Mouse (Mus musculus) left cerebral cortex, postnatal 14 days (tissue): ENCODE measurements around the gene Prkce. TPM values are rescaled to one million over a fixed set of nuclear protein-coding genes. Genes with fewer than 3 reads are reported as not detected.

Experiments
- DNase-seq, 2 experiments: peaks; one replicate each; pipeline ENCODE4 v3.0.0; 2021 to 2022; ENCODE audit warnings: low spot score in 2 of 2, mixed read lengths in 1 of 2
- intact Hi-C: fragments of 180-260 bp; cut with DNase I; formaldehyde crosslinking; loops from one replicate; pipeline ENCODE4 v1.15.1; 2025
- total RNA-seq, 2 experiments: library from RNA; stranded (reverse); gene quantifications; 2 replicates each; pipeline ENCODE4 v1.2.3; 2021

The Prkce gene
- total RNA-seq, 2 experiments from 2014 or later, result 248 to 271 TPM

DNA sequence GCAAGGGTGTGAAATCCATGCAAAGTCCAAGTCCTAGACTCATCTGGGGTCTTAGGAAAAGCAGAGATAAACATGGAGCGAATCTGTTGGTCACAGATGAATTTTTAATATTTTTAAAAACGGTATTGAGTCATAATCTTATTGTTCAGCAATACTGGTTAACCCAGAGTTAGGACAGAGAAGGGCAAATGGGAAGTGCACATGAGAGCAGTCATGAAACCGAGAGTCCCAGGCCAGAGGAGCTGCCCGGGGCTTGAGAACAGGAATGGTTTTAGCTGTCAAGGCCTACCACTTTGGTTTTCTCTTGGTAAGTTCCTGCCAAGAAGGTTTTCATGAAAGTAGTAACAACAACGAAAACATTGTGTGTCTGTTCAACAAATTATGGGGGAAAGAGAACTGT is 76.8 kb downstream of the Prkce start:
- no peak for DNase-seq
- intact Hi-C loops, result no loop called here

DNA sequence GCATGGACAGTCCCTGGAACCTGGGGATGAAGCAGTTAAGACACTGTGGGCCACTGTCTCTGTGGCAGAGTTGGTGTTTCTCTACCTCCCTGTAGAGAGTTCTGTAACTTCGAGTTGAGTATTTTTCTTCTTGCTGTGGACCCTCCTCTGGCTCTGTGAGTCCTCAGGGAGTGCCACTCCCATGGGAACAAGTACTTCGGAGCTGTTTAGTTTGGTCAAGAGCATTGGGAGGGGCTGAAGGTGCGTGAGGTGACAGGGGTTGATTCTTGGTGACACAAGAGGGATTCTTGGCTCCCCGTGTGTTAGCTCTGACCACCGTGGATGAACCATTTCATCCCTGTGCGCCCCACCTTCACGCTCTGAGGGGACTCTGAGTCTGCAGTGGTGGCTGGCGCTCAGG is 81.2 kb downstream of the Prkce start:
- DNase-seq, result no peak

DNA sequence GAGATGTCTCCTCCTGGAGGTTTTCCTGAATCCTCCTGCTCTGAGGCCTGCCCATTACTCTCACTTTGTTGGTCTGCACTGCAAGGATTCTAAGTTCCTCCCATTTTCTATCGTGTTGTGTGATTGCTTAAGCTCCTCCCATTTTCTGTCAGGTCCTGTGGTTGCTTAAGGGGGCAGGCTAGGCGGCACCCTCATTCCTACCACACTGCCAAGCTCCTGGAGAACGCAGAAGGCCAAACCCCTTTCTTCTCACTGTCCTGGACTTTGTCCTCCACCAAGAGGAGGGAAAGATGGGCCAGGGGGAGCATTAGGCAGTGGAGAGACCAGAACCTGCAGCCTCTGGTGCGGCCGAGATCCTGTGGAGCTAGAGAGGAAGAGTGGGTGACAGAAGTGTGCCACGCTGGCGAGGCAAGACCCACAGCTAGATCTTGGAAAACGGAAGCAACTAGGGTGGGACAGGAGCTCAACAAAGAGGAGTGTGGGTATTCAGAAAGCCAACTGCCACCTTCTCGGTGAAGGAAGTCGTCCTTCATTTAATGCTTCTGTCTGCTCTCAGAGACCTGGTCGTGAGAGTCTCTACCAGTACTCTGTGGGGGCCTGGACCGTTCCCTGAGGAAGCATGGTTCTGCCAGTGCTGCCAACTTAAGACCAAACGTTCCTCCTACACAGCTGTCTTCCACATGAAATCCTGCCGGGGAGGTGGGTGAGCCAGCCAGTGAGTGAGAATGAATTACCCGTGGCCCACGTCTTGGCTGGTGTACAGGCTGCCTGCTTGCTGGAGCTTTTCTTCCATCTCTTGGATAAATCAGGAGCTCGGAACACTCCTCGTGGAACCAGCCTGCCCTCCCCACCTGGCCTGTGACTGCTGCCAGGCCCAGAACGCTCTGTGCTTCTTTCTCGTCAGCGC is 82.2 kb downstream of the Prkce start:
- DNase-seq, result peak; percentile 88 to 95
- intact Hi-C loops, result loop anchor here (5.0 kb wide), 1 partner anchor 82 kb away; the partner anchor contains the start of gene Prkce

More for the DNA sequence above, 81.2 kb downstream of the Prkce start:
- intact Hi-C loops, result no loop called here

DNA sequence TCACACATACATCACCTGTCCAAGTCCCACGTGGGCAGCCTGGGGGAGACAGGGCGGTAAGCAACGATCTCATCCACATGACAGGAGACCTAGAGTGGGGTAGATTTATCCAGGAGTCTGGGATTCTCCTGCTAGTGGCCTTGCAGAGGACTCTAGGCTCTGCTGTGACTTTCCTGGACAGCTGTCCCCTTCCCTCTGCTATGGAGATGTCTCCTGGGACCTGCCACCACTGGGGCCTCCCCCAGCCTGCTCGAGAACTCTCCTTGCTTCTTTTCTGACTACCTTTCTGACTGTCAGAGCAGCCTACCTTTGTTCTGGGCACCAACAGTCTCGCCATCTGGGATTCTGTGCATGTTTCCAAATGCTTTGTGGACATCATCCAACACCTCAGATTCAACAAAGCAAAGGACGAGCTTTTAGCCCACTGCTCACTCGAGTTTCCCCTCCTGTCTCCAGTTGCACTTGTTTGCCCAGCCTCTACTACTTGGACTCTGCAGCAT is 82.9 kb downstream of the Prkce start:
- intact Hi-C loops, result loop anchor here (5.0 kb wide), 1 partner anchor 83 kb away; the partner anchor contains the start of gene Prkce
- peak in 1 of 2 experiments; percentile 37 for DNase-seq

DNA sequence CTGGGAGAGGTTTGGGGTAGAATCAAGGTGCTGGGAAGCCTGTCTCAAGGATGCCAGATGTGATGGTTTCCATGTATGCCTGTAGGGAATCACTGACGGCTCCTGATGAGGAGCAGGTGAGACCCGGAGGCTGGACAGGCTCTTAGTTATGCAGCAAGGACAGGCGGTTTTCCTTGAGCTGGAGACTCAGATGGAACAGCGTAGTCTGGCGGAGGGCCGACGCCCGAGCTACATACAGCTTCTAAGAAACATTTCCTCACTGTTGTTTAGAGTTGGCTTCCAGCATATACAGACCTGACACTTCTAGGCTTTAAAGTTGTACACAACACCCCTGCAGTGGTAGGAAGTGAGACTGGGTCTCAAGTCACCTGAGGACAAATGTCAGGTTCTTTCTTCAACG is 86.3 kb downstream of the Prkce start:
- intact Hi-C loops, result loop anchor here (5.0 kb wide), 1 partner anchor 87 kb away; the partner anchor contains the start of gene Prkce
- no peak for DNase-seq

DNA sequence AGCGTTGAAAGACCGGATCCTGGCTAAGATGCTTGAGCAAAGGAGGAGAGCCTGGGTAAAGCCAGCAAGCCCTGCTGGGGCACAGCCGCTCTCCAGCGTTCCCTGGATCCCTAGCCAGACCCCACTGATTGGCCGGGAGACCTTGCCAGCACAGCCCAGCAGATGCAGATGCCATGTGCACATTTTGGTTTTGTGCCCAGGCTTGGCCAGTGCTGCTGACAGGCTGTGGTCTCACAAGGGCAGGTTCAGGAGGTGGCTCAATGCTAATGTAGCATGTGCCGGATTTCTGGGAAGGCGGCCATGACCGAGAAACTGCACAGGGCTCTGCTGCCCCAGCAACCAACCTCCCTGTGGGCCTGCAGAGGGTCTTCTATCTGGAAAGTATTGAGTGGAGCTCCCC is 86.7 kb downstream of the Prkce start:
- DNase-seq, result peak; percentile 75 to 76
- intact Hi-C loops, result loop anchor here (5.0 kb wide), 1 partner anchor 87 kb away; the partner anchor contains the start of gene Prkce

DNA sequence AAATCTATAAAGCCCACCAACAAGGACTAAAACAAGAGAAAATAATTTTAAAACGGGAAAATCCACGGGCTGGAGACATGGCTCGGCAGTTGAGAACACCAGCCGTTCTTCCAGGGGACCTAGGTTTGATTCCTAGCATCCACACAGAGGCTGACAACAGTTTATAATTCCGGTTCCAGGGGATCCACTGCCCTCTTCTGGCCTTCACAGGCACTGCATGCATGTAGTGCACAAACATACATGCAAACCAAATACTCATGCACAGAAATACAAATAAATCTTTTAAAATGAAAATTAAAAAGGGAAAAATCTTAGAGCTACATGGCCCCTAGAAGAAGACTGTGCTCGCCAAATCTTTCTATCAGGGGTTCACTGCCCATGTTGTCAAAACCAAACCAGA is 87.4 kb downstream of the Prkce start:
- intact Hi-C loops, result loop anchor here (5.0 kb wide), 1 partner anchor 88 kb away; the partner anchor contains the start of gene Prkce
- DNase-seq, result no peak

DNA sequence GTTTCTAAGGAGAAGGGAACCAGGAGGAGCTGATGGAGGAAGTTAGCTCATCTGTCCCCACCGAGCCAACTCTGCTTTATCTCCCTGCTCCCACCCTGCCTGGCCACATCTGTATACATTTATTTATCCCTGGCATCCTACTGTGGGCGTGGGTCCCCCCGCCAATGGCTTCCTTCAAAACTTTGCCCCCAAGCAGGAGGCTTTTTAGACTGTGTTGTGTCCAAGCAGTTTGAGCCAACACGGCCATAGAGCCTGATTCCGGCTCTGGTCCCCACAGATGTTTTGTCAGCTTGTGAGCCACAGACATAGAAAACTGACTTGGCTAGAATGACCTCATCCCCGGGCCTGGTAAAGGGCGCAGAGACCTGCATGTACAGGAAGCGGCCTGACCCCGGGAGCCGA is 89.1 kb downstream of the Prkce start:
- intact Hi-C loops, result no loop called here
- no peak for DNase-seq

DNA sequence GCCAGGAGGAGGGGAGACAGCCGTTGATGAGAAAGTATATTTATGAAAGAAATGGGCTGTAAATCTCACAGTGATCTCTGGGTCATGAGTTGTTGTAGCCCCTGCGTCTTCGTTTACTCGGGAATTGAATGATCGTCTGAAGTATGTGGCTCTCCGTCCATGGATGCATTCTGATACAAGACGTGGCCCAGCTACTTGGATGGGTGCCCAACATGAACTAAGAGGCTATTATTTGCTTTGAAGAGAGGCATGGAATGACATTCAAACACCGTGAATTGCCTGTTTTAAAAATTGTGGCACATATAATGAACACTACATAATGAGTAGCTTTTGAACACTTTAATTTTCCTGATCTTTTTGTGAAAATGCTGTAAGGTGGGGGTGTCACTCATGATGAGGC is 93.5 kb downstream of the Prkce start:
- intact Hi-C loops, result no loop called here
- no peak for DNase-seq

DNA sequence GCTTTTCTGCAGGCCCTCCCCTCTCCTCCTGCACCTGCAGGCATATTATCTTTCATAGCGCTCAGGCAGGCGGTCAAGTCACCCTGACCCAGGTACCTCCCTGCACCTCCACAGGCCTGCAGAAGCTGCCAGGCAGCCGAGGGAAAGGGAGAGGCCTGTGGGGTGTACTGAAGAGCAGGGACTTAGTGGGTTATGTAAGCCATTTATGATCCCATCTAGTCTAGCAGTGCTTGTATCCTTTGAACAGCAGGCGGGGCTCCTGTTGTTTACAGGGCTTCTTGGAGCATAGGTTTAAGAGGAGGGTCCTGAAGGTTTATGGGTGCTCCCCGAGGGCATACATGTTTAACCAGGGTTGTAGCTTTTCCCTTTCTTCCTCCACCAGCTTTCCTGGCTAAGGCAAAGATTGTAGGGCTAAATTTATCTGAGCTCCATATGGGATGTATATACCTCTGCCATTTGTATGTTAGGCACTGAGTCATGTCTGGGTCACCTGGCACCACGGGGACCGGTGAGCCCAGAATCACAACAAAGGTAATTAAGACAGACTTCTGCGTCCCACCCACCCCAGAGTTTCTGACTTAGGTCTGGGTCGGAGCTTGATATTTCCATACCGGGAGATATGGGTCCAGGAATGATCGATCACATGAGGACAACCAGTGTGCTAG is 96.5 kb downstream of the Prkce start:
- intact Hi-C loops, result no loop called here
- DNase-seq, result no peak

DNA sequence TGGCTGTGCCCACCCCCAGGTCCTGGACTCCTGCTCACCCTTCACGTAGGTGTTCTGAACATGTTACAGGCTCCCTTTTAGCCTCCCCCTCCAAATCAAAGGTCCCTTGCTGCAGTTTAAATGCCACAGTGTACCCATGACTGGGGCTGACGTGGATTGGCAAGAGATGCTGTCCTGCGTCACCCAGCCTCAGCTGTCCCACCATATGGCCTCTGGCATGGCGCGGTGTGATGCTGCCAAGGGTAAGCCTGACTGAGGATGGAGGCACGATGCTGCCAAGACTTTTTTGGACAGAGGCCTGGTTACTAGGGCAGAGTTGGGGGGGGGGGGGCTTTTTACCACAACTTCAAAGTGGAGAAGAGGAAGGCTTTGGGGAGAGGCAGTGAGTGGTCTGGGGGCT is 98.5 kb downstream of the Prkce start:
- intact Hi-C loops, result no loop called here

DNA sequence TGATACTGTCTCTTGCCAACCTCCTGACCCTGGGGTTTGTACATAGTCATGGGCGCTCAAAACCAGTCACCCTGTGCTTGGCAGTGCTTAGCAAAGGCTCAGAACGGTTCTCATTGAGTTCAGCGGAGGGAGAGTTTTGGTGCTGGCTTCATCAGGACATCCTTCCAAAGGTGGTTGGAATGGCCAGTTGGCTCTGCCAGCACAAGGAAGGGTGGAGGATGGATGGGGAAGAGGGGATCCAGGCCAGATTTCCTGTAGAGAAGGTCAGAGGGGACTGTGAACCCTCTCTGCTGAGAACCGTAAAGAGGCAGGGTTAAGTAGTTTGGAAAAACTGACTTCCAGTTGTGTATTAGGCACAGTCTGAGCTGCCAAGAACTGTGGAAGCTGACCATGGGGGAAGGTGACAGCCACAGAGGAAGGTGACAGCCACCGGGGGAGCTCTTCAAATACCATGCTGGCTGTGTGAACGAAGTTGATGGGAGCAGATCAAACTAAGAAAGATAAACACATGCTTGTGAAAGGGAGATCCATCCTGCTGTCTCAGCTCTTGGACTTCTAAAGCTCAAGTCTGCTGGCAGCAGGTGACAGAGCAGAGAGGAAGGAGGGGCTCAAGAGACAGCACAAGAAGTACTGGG is 99.7 kb downstream of the Prkce start:
- no peak for DNase-seq

More for the DNA sequence above, 98.5 kb downstream of the Prkce start:
- DNase-seq, result peak; percentile 45 to 55

DNA sequence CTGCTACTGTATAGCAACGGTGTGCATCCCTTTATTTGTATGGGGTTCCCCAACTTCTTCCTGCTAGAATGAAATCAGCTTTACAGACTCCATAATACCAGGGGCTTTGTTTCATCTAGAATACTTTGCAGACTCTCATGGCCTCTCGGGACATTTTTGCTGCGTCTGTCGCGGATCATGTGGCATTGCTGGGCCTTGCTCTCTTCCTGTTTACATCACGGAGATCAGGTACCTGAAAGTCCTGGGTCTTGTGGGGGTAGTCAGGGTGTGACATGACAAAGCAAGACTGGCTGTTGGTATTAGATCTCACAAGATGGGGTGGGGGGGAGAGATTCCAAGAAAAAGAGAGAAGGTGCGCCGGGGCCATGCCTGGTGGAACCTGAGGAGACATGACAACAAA is 102.1 kb downstream of the Prkce start:
- no peak for DNase-seq
- intact Hi-C loops, result no loop called here

More for the DNA sequence above, 99.7 kb downstream of the Prkce start:
- intact Hi-C loops, result no loop called here

DNA sequence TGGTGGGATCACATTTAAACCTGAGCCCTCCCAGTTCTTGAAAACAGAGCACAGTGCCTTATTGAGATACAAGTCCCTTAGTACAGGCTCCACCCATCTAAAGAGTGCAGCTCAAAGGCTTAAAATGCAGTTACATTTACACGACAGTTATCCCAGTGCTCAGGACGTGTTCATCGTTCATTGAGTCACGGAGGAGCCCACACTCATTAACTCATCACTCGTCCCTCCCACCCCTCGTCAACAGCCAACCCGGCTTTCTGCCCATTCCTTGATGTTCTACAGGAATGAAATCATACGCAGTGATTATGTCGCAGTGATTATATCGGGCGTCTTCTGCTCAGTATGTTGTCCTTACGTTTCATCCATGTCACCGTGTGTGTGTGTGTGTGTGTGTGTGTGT is 102.9 kb downstream of the Prkce start:
- no peak for DNase-seq

DNA sequence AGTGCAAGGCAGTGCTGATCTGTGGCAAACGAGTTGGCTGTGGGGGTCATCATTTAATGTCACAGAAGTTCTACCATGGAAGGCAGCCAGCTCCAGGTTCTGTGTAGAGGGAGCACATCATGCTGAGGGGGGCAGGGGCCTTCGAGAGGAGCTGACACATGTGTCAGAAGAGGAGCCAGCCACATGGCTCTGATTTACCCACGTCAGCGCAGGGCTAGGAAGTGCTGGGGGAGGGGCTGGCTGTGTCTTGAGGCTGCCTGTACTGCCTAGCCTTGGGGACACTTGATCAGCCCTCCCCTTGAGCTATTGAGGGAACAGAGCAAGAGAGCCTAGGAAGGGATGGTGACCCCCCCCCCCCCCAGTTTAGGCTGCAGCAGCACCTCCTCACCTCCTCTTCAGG is 103.7 kb downstream of the Prkce start:
- DNase-seq, result no peak

More for the DNA sequence above, 102.9 kb downstream of the Prkce start:
- intact Hi-C loops, result no loop called here

DNA sequence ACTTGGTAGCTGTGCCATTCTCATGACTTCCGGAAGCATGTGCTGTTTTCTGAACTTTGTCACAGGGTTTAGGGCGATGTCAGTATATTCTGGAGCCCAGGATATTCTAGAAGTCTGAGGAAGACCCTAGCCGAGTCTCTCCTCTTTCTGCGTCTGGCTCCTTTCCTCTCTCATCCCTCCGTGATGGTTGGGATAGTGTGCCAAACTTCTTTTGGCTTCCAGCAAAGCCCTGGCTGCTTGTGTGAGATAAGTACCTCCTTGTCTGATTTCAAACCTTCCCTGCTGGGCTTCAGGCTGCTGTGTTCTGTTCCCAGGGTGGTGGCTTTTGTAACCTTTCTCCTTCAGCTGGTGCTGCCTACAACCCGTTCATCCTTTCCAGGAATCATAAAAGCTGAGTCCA is 105.4 kb downstream of the Prkce start:
- intact Hi-C loops, result no loop called here
- no peak for DNase-seq

More for the DNA sequence above, 103.7 kb downstream of the Prkce start:
- intact Hi-C loops, result no loop called here

DNA sequence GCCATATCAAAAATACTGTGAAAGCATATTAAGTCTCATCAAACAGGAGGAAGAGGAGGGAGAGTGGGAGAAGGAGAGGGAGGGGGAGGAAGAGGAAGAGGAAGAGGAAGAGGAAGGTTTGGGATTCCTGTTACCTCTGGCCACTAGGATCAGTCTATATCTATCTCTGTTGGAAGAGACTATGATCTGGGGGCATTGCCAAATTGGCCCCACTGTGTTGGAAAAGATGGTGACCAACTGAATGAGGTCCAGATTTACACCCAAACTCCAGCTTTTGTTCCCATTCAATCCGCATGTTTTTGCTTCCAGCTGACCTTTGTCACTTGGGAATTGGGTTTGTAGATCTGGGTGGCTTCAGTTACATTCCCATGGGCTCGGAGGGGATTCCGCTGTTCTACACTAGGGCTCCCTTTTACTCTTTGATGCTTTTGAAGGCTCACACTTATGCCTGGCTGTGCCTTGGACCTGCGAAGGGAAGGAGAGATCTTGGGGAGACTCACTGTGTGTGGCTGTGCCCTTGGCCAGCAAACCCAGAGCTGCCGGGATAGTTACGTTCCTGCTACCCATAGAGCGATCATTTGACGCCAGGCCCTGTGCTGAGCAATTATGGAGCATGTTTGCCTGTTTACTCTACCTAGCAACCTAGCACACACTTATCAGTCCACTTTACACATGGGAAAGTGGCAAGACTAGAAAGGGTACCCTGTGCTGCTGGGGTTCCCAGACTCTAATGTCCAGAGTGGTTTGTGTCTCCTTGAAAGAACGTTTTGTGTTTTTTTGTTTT is 106.2 kb downstream of the Prkce start:
- no peak for DNase-seq
- intact Hi-C loops, result no loop called here

DNA sequence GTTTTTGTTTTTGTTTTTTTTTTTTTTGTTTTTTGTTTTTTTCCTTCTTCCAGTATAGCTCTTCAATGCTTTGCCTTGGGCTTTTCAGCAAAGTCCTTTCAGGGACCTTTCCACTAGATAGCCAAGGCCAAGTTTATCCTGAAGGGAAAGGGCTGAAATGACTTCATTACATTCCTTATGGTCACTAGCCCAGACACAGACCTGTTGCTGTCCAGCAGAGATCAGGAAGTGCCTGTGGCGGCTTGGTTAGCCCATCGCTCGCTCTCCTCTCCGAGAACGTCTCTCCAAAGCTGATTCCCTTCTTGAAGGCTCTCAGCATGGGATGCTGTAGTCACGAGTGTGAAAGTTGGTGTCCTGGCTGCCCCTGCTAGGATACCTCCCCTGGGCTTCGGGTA is 106.8 kb downstream of the Prkce start:
- intact Hi-C loops, result no loop called here
- DNase-seq, result no peak

DNA sequence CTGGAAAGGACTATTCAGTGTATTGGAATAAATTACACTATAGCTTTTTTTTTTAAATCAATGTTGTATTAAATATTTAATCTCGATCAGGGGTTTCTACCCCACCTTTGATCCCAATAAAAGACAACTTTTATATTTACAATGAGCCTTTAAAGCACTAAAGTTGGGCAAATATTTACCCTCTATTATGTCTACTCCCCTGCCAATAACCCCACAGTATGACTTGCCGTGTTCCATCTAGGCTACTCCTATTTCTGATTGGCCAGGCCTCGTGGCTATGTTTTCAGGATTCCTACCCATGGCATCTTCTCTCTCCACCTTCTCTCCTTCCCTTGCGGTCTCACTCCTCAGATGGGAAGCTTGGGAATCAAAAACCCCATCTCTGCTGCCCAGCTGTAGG is 108.8 kb downstream of the Prkce start:
- no peak for DNase-seq
- intact Hi-C loops, result no loop called here
